Mouse (Mus musculus) limb, embryonic 13.5 days (tissue): ENCODE measurements around the gene Gabbr2. TPM values are rescaled to one million over a fixed set of nuclear protein-coding genes. Genes with fewer than 3 reads are reported as not detected.

ENCODE experiments used
- ATAC-seq: fragments of 200-750 bp; cut with Nextera tagmentation; 2 replicates; pipeline ENCODE4 v1.8.0; 2017; ENCODE audit warnings: low read depth, moderate number of reproducible peaks, moderate TSS enrichment; ENCODE audit not compliant: low FRiP score
- H3K27ac ChIP-seq: fragments of 300-500 bp; sonication (generic); 2 replicates; pipeline ENCODE4 v1.5.1; 2015; ENCODE audit warnings: inconsistent platforms, mild to moderate bottlenecking, moderate library complexity
- H3K27me3 ChIP-seq: fragments of 300-500 bp; sonication (generic); 2 replicates; pipeline ENCODE4 v1.6.1; 2015; ENCODE audit warnings: mild to moderate bottlenecking, inconsistent platforms
- H3K36me3 ChIP-seq: fragments of 300-500 bp; sonication (generic); 2 replicates; pipeline ENCODE4 v1.6.1; 2015; ENCODE audit warnings: inconsistent platforms, mild to moderate bottlenecking, moderate library complexity
- H3K4me1 ChIP-seq: fragments of 300-500 bp; sonication (generic); 2 replicates; pipeline ENCODE4 v1.6.1; 2015; ENCODE audit warnings: inconsistent platforms
- H3K4me2 ChIP-seq: fragments of 300-500 bp; sonication (generic); replicated peaks from 2 replicates; pipeline ENCODE4 v1.6.1; 2015; ENCODE audit warnings: inconsistent platforms, mild to moderate bottlenecking, moderate library complexity
- H3K4me3 ChIP-seq: fragments of 300-500 bp; sonication (generic); 2 replicates; pipeline ENCODE4 v1.5.1; 2015; ENCODE audit warnings: moderate library complexity, mild to moderate bottlenecking, inconsistent platforms
- H3K9ac ChIP-seq: fragments of 300-500 bp; sonication (generic); 2 replicates; pipeline ENCODE4 v1.6.1; 2015; ENCODE audit warnings: mild to moderate bottlenecking, inconsistent platforms
- H3K9me3 ChIP-seq: fragments of 300-500 bp; sonication (generic); 2 replicates; pipeline ENCODE4 v1.6.1; 2016; ENCODE audit warnings: inconsistent platforms
- WGBS: fragments of 180-500 bp; shearing (Covaris S2); methylation state at CpG from one replicate; pipeline ENCODE4 v1.1.7; 2015; 5-methylcytosine and 5-hydroxymethylcytosine counted together
- polyA plus RNA-seq: library from polyadenylated mRNA; unstranded; fragments of >200 nt; fragmentation: Nextera tagmentation; extraction: Ambion mirVana; gene quantifications from 2 replicates; pipeline ENCODE4 v1.2.1, GENCODE M21; 2015

The Gabbr2 gene
- polyA plus RNA-seq, 1 experiment from 2014 or later: 0.11 TPM

DNA sequence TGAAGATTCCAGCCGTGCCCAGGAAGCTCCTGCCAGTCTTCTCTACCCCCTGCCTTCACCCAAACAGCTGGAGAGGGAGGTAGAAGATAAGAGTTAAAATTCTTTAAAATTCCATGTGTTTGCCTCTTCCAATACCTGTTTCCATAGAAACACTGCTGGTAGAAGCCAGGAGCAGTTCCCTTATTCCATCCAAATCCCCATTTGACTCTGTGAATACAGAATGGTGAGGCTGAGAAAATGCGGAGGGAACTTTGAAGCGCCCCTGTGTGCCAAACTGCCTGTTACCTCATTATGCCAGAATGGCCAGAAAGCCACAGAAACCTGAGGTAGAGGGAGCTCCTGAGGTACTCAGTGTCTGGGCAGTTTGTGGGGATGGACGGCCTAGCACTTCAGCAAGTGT is 281.1 kb downstream of the Gabbr2 start:
- no peaks in the 10 kb centered on the region for H3K36me3 ChIP-seq

DNA sequence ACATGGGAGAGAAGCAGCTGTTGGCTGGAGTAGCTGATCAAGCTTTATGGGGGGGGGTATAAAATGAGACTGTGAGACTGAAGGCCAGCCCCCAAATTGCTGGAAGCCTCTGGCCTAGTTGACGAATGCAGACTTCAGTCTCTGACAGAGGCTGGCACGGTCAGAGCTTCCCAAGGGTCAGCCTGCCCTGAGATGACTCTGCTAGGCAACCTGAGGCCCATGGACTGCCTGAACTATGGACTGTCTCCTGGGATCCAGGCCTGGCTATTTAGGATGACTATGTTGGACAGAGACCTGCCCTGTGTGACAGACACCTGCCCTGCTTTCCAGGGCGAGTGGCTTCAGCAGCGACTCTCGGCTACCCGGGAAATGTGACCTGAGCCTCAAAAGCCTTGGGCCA is 281.7 kb downstream of the Gabbr2 start:
- Histone ChIP-seq H3K4me3 (no peak overlapping the region), H3K4me1 (peaks cover 6% of the 10 kb centered on the region; the same call in 1 of the 2 replicates), H3K9ac (no peak overlapping the region), H3K9me3 (no peaks in the 10 kb centered on the region), H3K36me3 (no peaks in the 10 kb centered on the region), H3K27ac (no peak overlapping the region), H3K4me2 (no peak overlapping the region), H3K27me3 (0 out of 2 replicates have a peak, but pooled peaks cover under 1% of the 10 kb centered on the region)
- ATAC-seq: no peak
- 62% methylated on average over 6 of the region's 6 CpGs for WGBS

More for the DNA sequence above, 281.1 kb downstream of the Gabbr2 start:
- no peaks in the 10 kb centered on the region for H3K9me3 ChIP-seq
- no peak for ATAC-seq
- H3K27ac ChIP-seq: no peak overlapping the region
- WGBS: 66% methylated on average over 4 of the region's 4 CpGs
- no peak overlapping the region for H3K4me2 ChIP-seq
- H3K4me3 ChIP-seq: no peak overlapping the region
- H3K4me1 ChIP-seq: peaks cover 6% of the 10 kb centered on the region; the same call in 1 of the 2 replicates
- no peak overlapping the region for H3K9ac ChIP-seq
- peaks cover 4% of the 10 kb centered on the region; the same call in 1 of the 2 replicates for H3K27me3 ChIP-seq

DNA sequence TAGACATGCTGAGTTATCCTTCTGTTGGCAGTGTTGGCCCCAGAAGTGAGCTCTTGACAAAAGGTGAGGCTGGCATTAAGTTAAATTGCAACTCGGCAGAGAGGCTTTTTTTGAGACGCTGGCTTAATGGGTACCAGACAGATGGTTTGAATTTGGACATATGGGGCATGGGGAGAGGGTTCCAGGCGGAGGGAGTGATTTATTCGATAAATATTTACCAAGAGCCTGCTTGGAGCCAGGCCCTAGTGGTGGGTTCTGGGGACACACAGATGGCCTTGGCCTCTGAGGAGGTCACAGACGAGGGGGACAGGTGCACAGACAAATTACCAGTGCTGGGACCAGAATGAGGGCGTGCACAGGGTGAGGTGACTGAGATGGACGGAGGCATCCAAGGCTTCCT is 282.2 kb downstream of the Gabbr2 start:
- H3K9ac ChIP-seq: no peak overlapping the region
- peaks cover 6% of the 10 kb centered on the region; the same call in 1 of the 2 replicates for H3K4me1 ChIP-seq
- H3K27ac ChIP-seq: no peak overlapping the region
- WGBS: 40% methylated on average over 7 of the region's 7 CpGs
- H3K36me3 ChIP-seq: no peaks in the 10 kb centered on the region
- H3K4me2 ChIP-seq: no peak overlapping the region
- no peaks in the 10 kb centered on the region for H3K27me3 ChIP-seq
- H3K9me3 ChIP-seq: no peaks in the 10 kb centered on the region
- ATAC-seq: no peak
- H3K4me3 ChIP-seq: no peak overlapping the region

DNA sequence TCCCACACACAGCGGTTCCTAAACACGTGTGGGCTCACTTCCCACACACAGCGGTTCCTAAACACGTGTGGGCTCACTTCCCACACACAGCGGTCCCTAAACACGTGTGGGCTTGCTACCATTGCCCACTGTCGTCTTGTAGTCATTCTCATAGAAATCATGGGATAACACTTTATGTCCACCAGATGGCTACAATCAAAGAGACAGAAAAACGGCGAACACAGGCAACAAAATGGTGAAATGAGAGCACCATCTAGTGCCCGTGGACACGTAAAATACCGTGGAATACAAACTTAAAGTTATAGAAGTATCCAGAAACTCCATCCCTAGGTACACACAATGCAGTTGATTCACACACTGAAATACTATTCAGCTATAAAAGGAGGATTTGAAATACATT is 285.9 kb downstream of the Gabbr2 start:
- Histone ChIP-seq H3K4me3 (no peak overlapping the region), H3K4me2 (no peak overlapping the region), H3K9ac (no peak overlapping the region), H3K9me3 (no peaks in the 10 kb centered on the region), H3K27me3 (no peaks in the 10 kb centered on the region), H3K27ac (no peak overlapping the region), H3K4me1 (peaks cover 6% of the 10 kb centered on the region; the same call in 1 of the 2 replicates), H3K36me3 (no peaks in the 10 kb centered on the region)
- ATAC-seq: no peak
- 70% methylated on average over 12 of the region's 12 CpGs for WGBS

DNA sequence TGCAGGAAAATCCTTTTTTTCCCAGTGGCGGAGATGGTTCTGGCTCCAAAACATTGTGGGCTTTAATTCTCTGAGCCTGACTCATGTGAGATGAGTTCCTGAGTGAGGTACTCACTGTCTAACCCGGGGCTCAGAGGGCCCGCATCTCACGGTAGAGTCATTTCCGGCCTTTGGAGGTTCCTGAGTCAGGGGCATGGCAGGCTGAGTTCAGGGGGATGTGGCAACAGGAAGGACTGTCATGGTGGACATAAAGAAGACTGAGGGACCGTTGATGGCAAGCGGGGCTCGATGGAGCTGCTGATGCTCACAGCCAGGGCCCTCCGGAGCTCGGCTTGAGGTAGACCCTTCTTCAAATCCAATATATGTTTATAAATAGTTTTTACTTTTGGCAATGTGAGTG is 288.5 kb downstream of the Gabbr2 start:
- Histone ChIP-seq H3K4me2 (no peak overlapping the region), H3K27me3 (no peaks in the 10 kb centered on the region), H3K27ac (no peak overlapping the region), H3K36me3 (no peaks in the 10 kb centered on the region), H3K9ac (no peak overlapping the region), H3K4me1 (peaks cover 11% of the 10 kb centered on the region; the same call in 1 of the 2 replicates), H3K9me3 (no peaks in the 10 kb centered on the region), H3K4me3 (no peak overlapping the region)
- no peak for ATAC-seq
- WGBS: 91% methylated on average over 10 of the region's 10 CpGs

DNA sequence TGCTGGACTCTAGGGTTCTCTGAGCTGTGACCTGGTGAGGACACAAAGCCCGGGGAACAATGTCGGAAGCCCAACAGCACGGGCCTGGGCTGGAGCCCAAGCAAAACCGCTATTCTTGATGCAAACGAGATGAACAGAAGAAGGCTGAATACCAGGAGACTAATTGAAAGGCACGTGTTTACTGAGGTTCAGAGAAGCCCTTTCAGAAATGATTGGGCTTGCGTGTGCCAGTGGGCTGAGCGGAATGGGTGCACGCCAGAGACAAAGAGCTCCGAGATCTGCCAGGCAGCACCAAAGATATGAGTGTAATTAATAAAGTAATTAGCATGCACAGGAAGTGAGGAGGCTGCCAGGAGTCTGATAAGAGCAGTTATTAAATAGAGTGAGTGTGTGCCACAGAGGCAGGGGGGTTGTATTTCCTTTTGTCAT is 291.4 kb downstream of the Gabbr2 start:
- H3K4me3 ChIP-seq: no peak overlapping the region
- 80% methylated on average over 10 of the region's 10 CpGs for WGBS
- no peaks in the 10 kb centered on the region for H3K9me3 ChIP-seq
- no peak overlapping the region for H3K9ac ChIP-seq
- H3K27ac ChIP-seq: no peak overlapping the region
- H3K27me3 ChIP-seq: peaks cover 9% of the 10 kb centered on the region; the same call in 1 of the 2 replicates
- H3K4me1 ChIP-seq: peaks cover 11% of the 10 kb centered on the region; the same call in 1 of the 2 replicates
- H3K4me2 ChIP-seq: no peak overlapping the region
- no peak for ATAC-seq
- no peaks in the 10 kb centered on the region for H3K36me3 ChIP-seq

DNA sequence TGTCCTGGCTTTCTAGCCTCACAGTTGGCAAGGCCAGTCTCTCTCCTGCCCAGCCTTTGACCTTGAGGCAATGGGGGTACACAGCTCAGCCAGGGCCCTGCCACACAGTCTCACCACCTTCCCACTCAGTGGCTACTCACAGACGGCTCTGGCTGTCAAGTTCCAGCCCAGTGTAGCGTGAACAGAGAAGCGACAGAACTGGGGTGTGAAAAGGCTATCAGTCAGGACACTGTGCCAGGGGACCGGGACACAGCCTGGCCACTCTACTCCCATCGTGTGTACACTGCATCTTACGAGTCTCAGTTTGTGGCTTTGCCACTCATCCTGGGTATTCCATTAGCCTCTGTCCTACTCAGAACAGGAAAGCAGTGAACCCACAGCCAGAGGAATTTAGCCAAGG is 295.2 kb downstream of the Gabbr2 start:
- WGBS: 78% methylated on average over 6 of the region's 6 CpGs
- Histone ChIP-seq H3K4me1 (peaks cover 11% of the 10 kb centered on the region; the same call in 1 of the 2 replicates), H3K4me2 (no peak overlapping the region), H3K27me3 (peaks cover 18% of the 10 kb centered on the region; the same call in 1 of the 2 replicates), H3K9ac (no peak overlapping the region), H3K36me3 (no peaks in the 10 kb centered on the region), H3K4me3 (no peak overlapping the region), H3K9me3 (peaks cover 3% of the 10 kb centered on the region), H3K27ac (no peak overlapping the region)
- no peak for ATAC-seq

DNA sequence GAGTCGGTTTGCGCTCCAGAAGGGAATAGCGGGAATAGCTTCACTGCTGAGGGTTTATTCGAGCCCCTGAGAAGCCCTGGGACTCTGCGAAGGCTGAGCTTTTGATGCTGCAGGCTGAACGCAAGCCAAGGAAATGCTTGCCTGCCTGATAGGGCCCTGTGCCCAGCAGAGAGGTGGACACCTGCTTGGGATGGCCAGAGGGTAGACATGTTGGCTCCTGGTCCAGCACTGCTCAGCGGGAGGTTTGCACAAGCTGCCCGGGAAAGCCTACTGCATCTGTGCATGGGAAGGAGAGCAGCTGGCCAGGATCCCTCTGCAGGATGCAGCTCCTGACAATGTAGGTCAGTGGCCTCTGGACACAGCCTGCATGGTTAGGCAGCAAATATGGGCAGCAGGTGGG is 301.1 kb downstream of the Gabbr2 start:
- WGBS: 83% methylated on average over 8 of the region's 8 CpGs
- Histone ChIP-seq H3K4me1 (no peaks in the 10 kb centered on the region), H3K27ac (no peak overlapping the region), H3K9ac (no peak overlapping the region), H3K4me2 (no peak overlapping the region), H3K36me3 (no peaks in the 10 kb centered on the region), H3K27me3 (peaks cover 19% of the 10 kb centered on the region; the same call in 1 of the 2 replicates), H3K9me3 (peaks cover 5% of the 10 kb centered on the region), H3K4me3 (no peak overlapping the region)
- no peak for ATAC-seq

DNA sequence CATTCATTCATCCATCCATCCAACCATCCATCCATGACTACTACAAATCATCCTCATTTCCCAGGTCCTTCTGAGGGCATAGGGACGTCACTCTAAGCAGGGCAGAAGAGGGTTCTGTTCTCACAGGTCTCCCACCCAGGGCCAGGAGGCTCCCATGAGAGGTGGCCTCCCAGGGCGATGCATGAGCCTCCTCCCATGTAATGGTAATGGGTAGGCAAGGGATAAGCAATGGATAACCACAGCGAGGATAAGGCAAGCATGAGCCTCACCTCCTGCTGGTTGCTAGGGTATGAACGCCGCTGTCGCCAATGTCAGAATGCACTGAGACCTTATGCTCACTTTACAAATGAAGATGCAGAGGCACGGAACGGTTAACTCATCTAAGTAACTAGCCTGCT is 301.7 kb downstream of the Gabbr2 start:
- peaks cover 5% of the 10 kb centered on the region for H3K9me3 ChIP-seq
- H3K4me1 ChIP-seq: no peaks in the 10 kb centered on the region
- H3K4me2 ChIP-seq: no peak overlapping the region
- no peak overlapping the region for H3K4me3 ChIP-seq
- no peak overlapping the region for H3K27ac ChIP-seq
- no peak for ATAC-seq
- no peak overlapping the region for H3K9ac ChIP-seq
- no peaks in the 10 kb centered on the region for H3K36me3 ChIP-seq
- H3K27me3 ChIP-seq: peaks cover 19% of the 10 kb centered on the region; the same call in 1 of the 2 replicates
- WGBS: 89% methylated on average over 8 of the region's 8 CpGs

DNA sequence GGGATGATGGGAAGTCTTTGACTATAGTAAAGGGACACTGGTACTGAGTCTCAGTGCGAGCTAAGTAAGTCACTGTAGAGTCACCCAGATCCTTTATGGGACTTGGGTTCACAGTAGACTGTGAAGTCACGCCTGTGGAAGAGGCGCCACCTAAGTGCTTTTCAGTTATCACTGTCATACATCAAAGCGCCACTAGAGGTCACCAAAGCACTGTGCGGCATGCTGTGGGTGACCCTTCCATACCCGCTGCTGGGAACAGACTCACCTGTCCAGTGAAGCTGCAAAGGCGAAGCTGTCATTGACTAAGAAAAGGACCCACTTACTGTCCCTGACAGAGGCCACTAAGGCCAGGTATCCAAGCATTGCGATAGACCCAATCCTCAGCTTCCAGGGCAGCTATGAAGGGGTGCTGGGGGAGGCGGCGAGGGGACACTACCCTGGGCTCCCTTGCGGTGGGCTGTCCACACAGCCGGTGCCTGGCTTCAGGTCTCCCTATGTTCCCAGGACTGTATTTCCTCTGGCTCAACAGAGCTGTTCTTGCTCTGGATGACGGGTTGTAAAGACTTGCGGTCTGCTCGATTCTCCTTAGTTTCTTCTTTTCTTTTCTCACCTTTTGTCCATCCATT is 302.2 kb downstream of the Gabbr2 start:
- peaks cover 14% of the 10 kb centered on the region; the same call in 1 of the 2 replicates for H3K27me3 ChIP-seq
- ATAC-seq: peak; percentile 72
- peaks cover 5% of the 10 kb centered on the region for H3K9me3 ChIP-seq
- no peak overlapping the region for H3K4me3 ChIP-seq
- 48% methylated on average over 15 of the region's 15 CpGs for WGBS
- H3K36me3 ChIP-seq: no peaks in the 10 kb centered on the region
- no peak overlapping the region for H3K9ac ChIP-seq
- H3K27ac ChIP-seq: no peak overlapping the region
- H3K4me2 ChIP-seq: no peak overlapping the region
- no peaks in the 10 kb centered on the region for H3K4me1 ChIP-seq

DNA sequence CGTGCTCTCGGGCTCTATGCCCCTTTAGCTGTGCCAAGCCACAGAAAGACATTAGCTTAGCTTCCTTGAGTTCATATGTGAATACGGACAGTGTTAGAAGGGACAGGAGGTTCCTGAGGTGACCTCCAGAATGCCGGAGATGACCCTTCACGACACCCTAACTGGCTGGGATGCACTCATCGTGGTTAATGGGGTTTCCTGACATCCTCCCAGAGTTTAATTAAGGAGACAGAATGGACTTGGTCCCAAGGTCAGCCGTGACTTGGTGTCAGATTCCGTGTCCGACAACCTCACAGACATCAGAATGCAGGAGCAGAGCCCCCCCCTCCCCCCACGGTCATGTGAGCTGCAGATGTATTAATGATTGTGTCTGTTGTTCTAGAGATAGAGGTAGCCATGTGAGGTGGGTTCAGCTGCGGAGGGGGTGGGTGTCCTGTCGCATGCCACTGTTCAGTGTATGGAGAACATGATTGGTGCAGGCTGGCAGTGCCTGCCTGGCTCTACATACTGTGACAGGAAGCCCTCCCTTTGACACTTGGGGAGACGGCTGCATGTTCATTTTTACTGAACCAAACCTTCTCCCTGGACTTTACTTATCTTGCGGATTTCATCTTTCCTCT is 303.4 kb downstream of the Gabbr2 start:
- Histone ChIP-seq H3K36me3 (no peaks in the 10 kb centered on the region), H3K4me2 (no peak overlapping the region), H3K9me3 (peaks cover 5% of the 10 kb centered on the region), H3K4me1 (no peaks in the 10 kb centered on the region), H3K27me3 (peaks cover 14% of the 10 kb centered on the region; the same call in 1 of the 2 replicates), H3K27ac (no peak overlapping the region), H3K4me3 (no peak overlapping the region), H3K9ac (no peak overlapping the region)
- ATAC-seq: no peak
- 73% methylated on average over 14 of the region's 14 CpGs for WGBS

DNA sequence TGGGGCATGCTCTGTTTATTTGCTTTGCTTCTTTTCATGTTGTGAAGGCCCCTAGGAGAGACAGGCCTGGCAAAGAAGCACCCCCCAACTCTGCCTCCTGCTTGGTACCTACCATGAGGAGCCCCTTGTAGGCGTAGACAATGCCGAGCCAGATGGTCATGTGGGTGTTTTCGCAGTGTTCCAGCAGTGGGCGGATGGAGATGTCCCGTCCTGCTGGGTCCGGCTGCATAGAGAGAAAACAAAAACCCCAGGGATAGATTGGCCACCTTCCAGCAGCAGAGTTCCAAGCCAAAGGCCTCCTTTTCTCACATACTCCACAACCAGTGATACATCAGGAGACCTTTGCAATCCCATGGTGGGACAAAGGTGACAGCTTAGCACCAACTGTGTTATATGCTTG is 307.5 kb downstream of the Gabbr2 start:
- no peak for ATAC-seq
- H3K36me3 ChIP-seq: no peaks in the 10 kb centered on the region
- H3K27ac ChIP-seq: no peak overlapping the region
- no peaks in the 10 kb centered on the region for H3K4me1 ChIP-seq
- no peaks in the 10 kb centered on the region for H3K9me3 ChIP-seq
- WGBS: 62% methylated on average over 6 of the region's 6 CpGs
- no peak overlapping the region for H3K9ac ChIP-seq
- H3K27me3 ChIP-seq: peaks cover 5% of the 10 kb centered on the region; the same call in 1 of the 2 replicates
- H3K4me3 ChIP-seq: no peak overlapping the region
- H3K4me2 ChIP-seq: no peak overlapping the region
